23 mouse cellular contexts compared by ENCODE assay signal in genomic region chr13:39347761-39348160, GRCm38 (mm10).
DNase-seq lines count a peak whose midpoint lies in the region; ATAC-seq and TF ChIP-seq lines count a peak whose summit lies in the region.
"Had no signal": no experiment of that assay in that cellular context is flagged by ENCODE, and none has a peak within 500 bp of the region (broad histone marks: within the 10 kb centered on the region; RNA-seq: fewer than 3 reads in every experiment).

No protein-coding gene starts in this region.

- 60% methylated on average over 6 of the region's 6 CpGs for whole genome bisulfite sequencing in forebrain, postnatal 0 days
- WGBS in forebrain, embryonic 12.5 days = 78% methylated on average over 6 of the region's 6 CpGs
- 41% methylated on average over 6 of the region's 6 CpGs for WGBS in cerebellum, adult 2 months
- 91% methylated on average over 6 of the region's 6 CpGs for WGBS in forebrain, embryonic 10.5 days

- H3K4me3 ChIP-seq in forebrain, postnatal 0 days (ENCODE audit: low read depth, low read length) = no peak overlapping the region
- H3K4me3 ChIP-seq in forebrain, embryonic 12.5 days (replicated peaks) = no peak overlapping the region
- H3K4me3 ChIP-seq in cerebellum, adult 2 months (replicated peaks; ENCODE audit: insufficient read depth, low read depth, low read length) = no peak overlapping the region
- no peak overlapping the region for H3K4me3 ChIP-seq in forebrain, embryonic 10.5 days
- H3K4me3 ChIP-seq: embryonic facial prominence, embryonic 10.5 days; gastrocnemius, adult 2 months; hindbrain, embryonic 13.5 days; layer of hippocampus, adult 2 months; limb, embryonic 12.5 days had no signal

- H3K4me1 ChIP-seq in forebrain, postnatal 0 days (ENCODE audit: insufficient read depth) = no peaks in the 10 kb centered on the region
- no peaks in the 10 kb centered on the region for H3K4me1 ChIP-seq in forebrain, embryonic 12.5 days
- peaks cover 18% of the 10 kb centered on the region; the same call in 1 of the 2 replicates for H3K4me1 ChIP-seq in cerebellum, adult 2 months (ENCODE audit: control insufficient read depth, insufficient read depth, low read length)
- no peaks in the 10 kb centered on the region for H3K4me1 ChIP-seq in forebrain, embryonic 10.5 days
- H3K4me1 ChIP-seq: embryonic facial prominence, embryonic 10.5 days had no signal

- H3K27ac ChIP-seq in forebrain, postnatal 0 days (ENCODE audit: low read depth, low read length) = no peak overlapping the region
- no peak overlapping the region for H3K27ac ChIP-seq in forebrain, embryonic 12.5 days
- H3K27ac ChIP-seq in cerebellum, adult 2 months (ENCODE audit: insufficient read depth, low read length) = peak overlapping the region; percentile 54
- no peak overlapping the region for H3K27ac ChIP-seq in forebrain, embryonic 10.5 days
- H3K27ac ChIP-seq: embryonic facial prominence, embryonic 10.5 days; gastrocnemius, adult 2 months; hindbrain, embryonic 13.5 days; layer of hippocampus, adult 2 months; limb, embryonic 12.5 days had no signal

- no peak for DNase-seq in forebrain, postnatal 0 days
- peak; percentile 48 for DNase-seq in Muller cell, postnatal 12 days (ENCODE audit: inconsistent ontology term)
- DNase-seq in cerebellum, adult 2 months = peak; percentile 55 to 71
- peak; percentile 59 to 60 for DNase-seq in cerebellum, postnatal 25 days
- no peak for DNase-seq in urinary bladder, postnatal 4 days (ENCODE audit: low spot score in 2 of 2)
- DNase-seq in urinary bladder, postnatal 10 days (ENCODE audit: low spot score) = no peak
- no peak for DNase-seq in forebrain, embryonic 10.5 days (ENCODE audit: extremely low spot score, low spot score)
- DNase-seq: adrenal gland, postnatal 36 days; gastrocnemius, adult 2 months; kidney, adult 8-10 months; kidney, postnatal 14 days; liver, postnatal 0 days; lung, postnatal 10 days; right cerebral cortex, postnatal 4 days; thymus, postnatal 25 days had no signal

- TF ChIP-seq CTCF in forebrain, postnatal 0 days (IDR thresholded peaks at IDR 0.05; ENCODE audit: low read depth) = no peak
- no peak for TF ChIP-seq CTCF in cerebellum, adult 2 months (IDR thresholded peaks at IDR 0.05; ENCODE audit: borderline replicate concordance, insufficient read depth, low read depth, low read length)

- H3K27me3 ChIP-seq in forebrain, postnatal 0 days (ENCODE audit: insufficient read depth, low read length) = no peaks in the 10 kb centered on the region
- H3K27me3 ChIP-seq in forebrain, embryonic 12.5 days = no peaks in the 10 kb centered on the region
- no peaks in the 10 kb centered on the region for H3K27me3 ChIP-seq in cerebellum, adult 2 months (ENCODE audit: control insufficient read depth, insufficient read depth, low read length)
- no peaks in the 10 kb centered on the region for H3K27me3 ChIP-seq in forebrain, embryonic 10.5 days (ENCODE audit: poor library complexity, severe bottlenecking)
- H3K27me3 ChIP-seq: hindbrain, embryonic 13.5 days; limb, embryonic 12.5 days had no signal

- no peaks in the 10 kb centered on the region for H3K9me3 ChIP-seq in forebrain, postnatal 0 days (ENCODE audit: low read length)
- H3K9me3 ChIP-seq in forebrain, embryonic 12.5 days = no peaks in the 10 kb centered on the region
- no peaks in the 10 kb centered on the region for H3K9me3 ChIP-seq in forebrain, embryonic 10.5 days
- H3K9me3 ChIP-seq: embryonic facial prominence, embryonic 10.5 days; hindbrain, embryonic 13.5 days; limb, embryonic 12.5 days had no signal

- H3K4me2 ChIP-seq in forebrain, postnatal 0 days (ENCODE audit: low read depth) = no peak overlapping the region
- no peak overlapping the region for H3K4me2 ChIP-seq in forebrain, embryonic 12.5 days
- H3K4me2 ChIP-seq: hindbrain, embryonic 13.5 days; limb, embryonic 12.5 days; liver, embryonic 11.5 days; midbrain, embryonic 11.5 days had no signal

- ATAC-seq in forebrain, postnatal 0 days = 0 out of 2 replicates have a peak, but pooled peaks have one; percentile 23
- ATAC-seq in forebrain, embryonic 12.5 days (ENCODE audit: low FRiP score) = no peak
- ATAC-seq: inflammation-experienced regulatory T-cells, adult 6 months; liver, postnatal 0 days had no signal

- H3K9ac ChIP-seq in forebrain, postnatal 0 days = no peak overlapping the region
- H3K9ac ChIP-seq in forebrain, embryonic 12.5 days = no peak overlapping the region
- H3K9ac ChIP-seq: hindbrain, embryonic 13.5 days; limb, embryonic 12.5 days; liver, postnatal 0 days had no signal

- H3K36me3 ChIP-seq in forebrain, postnatal 0 days (ENCODE audit: insufficient read depth) = no peaks in the 10 kb centered on the region
- no peaks in the 10 kb centered on the region for H3K36me3 ChIP-seq in forebrain, embryonic 12.5 days (replicated peaks)
- H3K36me3 ChIP-seq in forebrain, embryonic 10.5 days (replicated peaks) = no peaks in the 10 kb centered on the region
- H3K36me3 ChIP-seq: embryonic facial prominence, embryonic 10.5 days; hindbrain, embryonic 13.5 days; limb, embryonic 12.5 days had no signal

- no peak for TF ChIP-seq POLR2A in cerebellum, adult 2 months (IDR thresholded peaks at IDR 0.05; ENCODE audit: borderline replicate concordance, insufficient read depth, low read length)

Comparison
In these comparisons a context has a peak if more than half of its experiments do, and no peak if none do; other contexts are left out.
1. DNase-seq: peak in Muller cell, postnatal 12 days (single experiment), cerebellum, adult 2 months (2 of 2) and cerebellum, postnatal 25 days (2 of 2); none in forebrain, postnatal 0 days (single experiment), urinary bladder, postnatal 4 days (0 of 2), urinary bladder, postnatal 10 days (single experiment) and forebrain, embryonic 10.5 days (single experiment).